Mouse (Mus musculus) heart, adult 11 months (tissue): ENCODE measurements at regions not wholly inside any gene's neighbourhood (a gene's known extent, or its start where the extent isn't known, plus 50 kb on each side); places are given as distances from the start of the nearest gene placed in this dataset.

Source experiments
- DNase-seq: peaks from one replicate; pipeline ENCODE4 v3.0.0; 2022

GRCm38 (mm10) chr5:43138931-43139486 is 94.0 kb upstream of the Cpeb2 start:
- DNase-seq, result no peak

- no peak for DNase-seq
Measured at GRCm38 (mm10) chr5:43139813-43140212, 93.2 kb upstream of the Cpeb2 start.

- DNase-seq, result peak; percentile 27
Measured at GRCm38 (mm10) chr5:43145939-43146338, 87.0 kb upstream of the Cpeb2 start.

GRCm38 (mm10) chr5:43146928-43147327 is 86.0 kb upstream of the Cpeb2 start:
- DNase-seq, result peak; percentile 3

- DNase-seq, result peak; percentile 76
Measured at GRCm38 (mm10) chr5:43148486-43148885, 84.5 kb upstream of the Cpeb2 start.

GRCm38 (mm10) chr5:43149559-43149958 is 83.4 kb upstream of the Cpeb2 start:
- peak; percentile 44 for DNase-seq

- peak; percentile 77 for DNase-seq
Measured at GRCm38 (mm10) chr5:43151099-43151774, 81.7 kb upstream of the Cpeb2 start.

GRCm38 (mm10) chr5:43152119-43152611 is 80.8 kb upstream of the Cpeb2 start:
- DNase-seq, result peak; percentile 61

- peak; percentile 63 for DNase-seq
Measured at GRCm38 (mm10) chr5:43152881-43153280, 80.1 kb upstream of the Cpeb2 start.

GRCm38 (mm10) chr5:43156771-43157170 is 76.2 kb upstream of the Cpeb2 start:
- DNase-seq, result no peak

GRCm38 (mm10) chr5:43160140-43160539 is 72.8 kb upstream of the Cpeb2 start:
- no peak for DNase-seq

GRCm38 (mm10) chr5:43181475-43181874 is 51.5 kb upstream of the Cpeb2 start:
- DNase-seq, result no peak
